Mouse (Mus musculus): ENCODE measurements around the gene Ccdc85b.
A peak's percentile ranks its signal among the peaks of the same experiment; 100 is the strongest.

- TF ChIP-seq CTCF (IDR thresholded peaks at IDR 0.05; ENCODE audit: low read depth) (peak; percentile 96), EP300 (IDR thresholded peaks at IDR 0.05; ENCODE audit: low read depth) (peak; percentile 65; the same call in 1 of the 2 replicates)
Observed at GRCm38 (mm10) chr19:5487768-5488550, 30.3 kb upstream of the Ccdc85b start, which contains the start of gene Mus81.
